Mouse (Mus musculus) adrenal gland, adult 2 months (tissue): ENCODE results near the gene Ginm1. TPM values are rescaled to one million over a fixed set of nuclear protein-coding genes. Genes with fewer than 3 reads are reported as not detected.

Experiments
- microRNA-seq, 2 experiments: library from miRNA; unstranded; fragments of <30 nt; microRNA quantifications; one replicate each; pipeline ENCODE4 v1.2.0; 2021
- polyA plus RNA-seq: library from polyadenylated mRNA; depleted of rRNA; stranded (reverse); fragments of >200 nt; gene quantifications from 2 replicates; pipeline ENCODE4 v1.2.3, GENCODE M21; 2012; rRNA removed
- total RNA-seq, 2 experiments: library from RNA; stranded (reverse); gene quantifications; 2 replicates each; pipeline ENCODE4 v1.2.3; 2021

Gene Ginm1
- total and polyA plus RNA-seq, 3 experiments, result 33.4 to 279 (median 224) TPM

Small RNA genes within 50 kb of the gene (microRNA-seq; reads per million reads assigned to microRNA genes)
- gene Mir5104, result 0 to 0.22 reads per million in 2 experiments

Other genes with a start within 250 kb of the Ginm1 start
- 10 to 100 TPM; 19.4 to 23.7 TPM for gene Lrp11, start 203.0 kb downstream of the Ginm1 start, total RNA-seq
- 64.0 and 73.2 TPM in 2 replicates for gene Lrp11, start 203.0 kb downstream of the Ginm1 start, polyA plus RNA-seq
- 10 to 100 TPM; 10.5 to 10.8 TPM for gene Nup43, start 125.3 kb downstream of the Ginm1 start, total RNA-seq
- 1.2 and 2.7 TPM in 2 replicates for gene Nup43, start 125.3 kb downstream of the Ginm1 start, polyA plus RNA-seq
- 10 to 100 TPM; 67.1 to 80.0 TPM for gene Pcmt1, start 111.7 kb downstream of the Ginm1 start, total RNA-seq
- 29.2 and 33.3 TPM in 2 replicates for gene Pcmt1, start 111.7 kb downstream of the Ginm1 start, polyA plus RNA-seq
- 10 to 100 TPM; 43.0 to 63.3 TPM for gene Lats1, start 111.6 kb downstream of the Ginm1 start, total RNA-seq
- gene Lats1, start 111.6 kb downstream of the Ginm1 start, polyA plus RNA-seq, result 7.8 and 9.4 TPM in 2 replicates
- gene Katna1, start 66.8 kb downstream of the Ginm1 start, total RNA-seq, result 10 to 100 TPM; 28.5 to 31.3 TPM
- 0.74 and 1.2 TPM in 2 replicates for gene Katna1, start 66.8 kb downstream of the Ginm1 start, polyA plus RNA-seq
- 10 to 100 TPM; 21.6 to 26.7 TPM for gene Ppil4, start 67 bp upstream of the Ginm1 start, total RNA-seq
- 2.7 and 3.5 TPM in 2 replicates for gene Ppil4, start 67 bp upstream of the Ginm1 start, polyA plus RNA-seq
- under 1 TPM; 0.28 to 0.35 TPM for gene Zc3h12d, start 39.6 kb upstream of the Ginm1 start, total RNA-seq
- 0.40 TPM in 2 replicates for gene Zc3h12d, start 39.6 kb upstream of the Ginm1 start, polyA plus RNA-seq
- 10 to 100 TPM; 42.4 to 74.4 TPM for gene Tab2, start 163.4 kb upstream of the Ginm1 start, total RNA-seq
- gene Tab2, start 163.4 kb upstream of the Ginm1 start, polyA plus RNA-seq, result 10.5 and 14.1 TPM in 2 replicates